Mouse (Mus musculus) forebrain, embryonic 12.5 days (tissue): ENCODE measurements around the gene Mttp. TPM values are rescaled to one million over a fixed set of nuclear protein-coding genes. Genes with fewer than 3 reads are reported as not detected.

ENCODE experiments used
- ATAC-seq: fragments of 200-750 bp; cut with Nextera tagmentation; 2 replicates; pipeline ENCODE4 v1.8.0; 2017; ENCODE audit warnings: moderate TSS enrichment; ENCODE audit not compliant: low FRiP score
- H3K27ac ChIP-seq: fragments of 300-500 bp; sonication (generic); 2 replicates; pipeline ENCODE4 v1.5.1; 2016; ENCODE audit warnings: mild to moderate bottlenecking
- H3K27me3 ChIP-seq: fragments of 300-500 bp; sonication (generic); 2 replicates; pipeline ENCODE4 v1.6.1; 2016; ENCODE audit warnings: mild to moderate bottlenecking
- H3K36me3 ChIP-seq: fragments of 300-500 bp; sonication (generic); replicated peaks from 2 replicates; pipeline ENCODE4 v1.6.1; 2016; ENCODE audit warnings: mild to moderate bottlenecking
- H3K4me1 ChIP-seq: fragments of 300-500 bp; sonication (generic); 2 replicates; pipeline ENCODE4 v1.6.1; 2016
- H3K4me2 ChIP-seq: fragments of 300-500 bp; sonication (generic); 2 replicates; pipeline ENCODE4 v1.6.1; 2016; ENCODE audit warnings: mild to moderate bottlenecking, moderate library complexity
- H3K4me3 ChIP-seq: fragments of 300-500 bp; sonication (generic); replicated peaks from 2 replicates; pipeline ENCODE4 v1.5.1; 2016; ENCODE audit warnings: mild to moderate bottlenecking
- H3K9ac ChIP-seq: fragments of 300-500 bp; sonication (generic); 2 replicates; pipeline ENCODE4 v1.6.1; 2016; ENCODE audit warnings: mild to moderate bottlenecking
- H3K9me3 ChIP-seq: fragments of 300-500 bp; sonication (generic); 2 replicates; pipeline ENCODE4 v1.6.1; 2016
- WGBS: fragments of 180-500 bp; shearing (Covaris S2); methylation state at CpG from one replicate; pipeline ENCODE4 v1.1.7; 2016; 5-methylcytosine and 5-hydroxymethylcytosine counted together
- polyA plus RNA-seq: library from polyadenylated mRNA; unstranded; fragments of >200 nt; fragmentation: Nextera tagmentation; extraction: Ambion mirVana; gene quantifications from 2 replicates; pipeline ENCODE4 v1.2.1, GENCODE M21; 2016

Mttp gene
- polyA plus RNA-seq, 1 experiment from 2014 or later: 14.1 TPM

GRCm38 (mm10) chr3:138071476-138072073, 73.2 kb downstream of the Mttp start:
- 83% methylated on average over 10 of the region's 10 CpGs for WGBS
- Histone ChIP-seq H3K9me3 (no peaks in the 10 kb centered on the region), H3K4me1 (peaks cover 7% of the 10 kb centered on the region), H3K9ac (no peak overlapping the region), H3K4me3 (no peak overlapping the region), H3K4me2 (no peak overlapping the region), H3K27me3 (0 out of 2 replicates have a peak, but pooled peaks cover 9% of the 10 kb centered on the region), H3K36me3 (no peaks in the 10 kb centered on the region), H3K27ac (no peak overlapping the region)
- ATAC-seq: no peak

GRCm38 (mm10) chr3:138071004-138071403, 73.8 kb downstream of the Mttp start:
- no peak overlapping the region for H3K9ac ChIP-seq
- H3K27ac ChIP-seq: no peak overlapping the region
- 0 out of 2 replicates have a peak, but pooled peaks cover 9% of the 10 kb centered on the region for H3K27me3 ChIP-seq
- H3K36me3 ChIP-seq: no peaks in the 10 kb centered on the region
- H3K4me2 ChIP-seq: no peak overlapping the region
- WGBS: 17% methylated on average over 1 of the region's 1 CpGs
- ATAC-seq: no peak
- peaks cover 12% of the 10 kb centered on the region for H3K4me1 ChIP-seq
- no peak overlapping the region for H3K4me3 ChIP-seq
- no peaks in the 10 kb centered on the region for H3K9me3 ChIP-seq

GRCm38 (mm10) chr3:138069756-138070511, 74.8 kb downstream of the Mttp start:
- no peak for ATAC-seq
- WGBS: 83% methylated on average over 18 of the region's 18 CpGs
- no peak overlapping the region for H3K27ac ChIP-seq
- H3K4me1 ChIP-seq: peaks cover 15% of the 10 kb centered on the region
- no peak overlapping the region for H3K4me2 ChIP-seq
- H3K27me3 ChIP-seq: 0 out of 2 replicates have a peak, but pooled peaks cover 9% of the 10 kb centered on the region
- no peaks in the 10 kb centered on the region for H3K9me3 ChIP-seq
- no peaks in the 10 kb centered on the region for H3K36me3 ChIP-seq
- no peak overlapping the region for H3K4me3 ChIP-seq
- no peak overlapping the region for H3K9ac ChIP-seq

- H3K27ac ChIP-seq: no peak overlapping the region
Observed at GRCm38 (mm10) chr3:138068103-138068502, 76.7 kb downstream of the Mttp start.

GRCm38 (mm10) chr3:138067288-138067687, 77.5 kb downstream of the Mttp start, which contains the start of gene Gm5105:
Gm5105 (minus strand) TSS chr3:138067388.
- H3K27me3 ChIP-seq: 0 out of 2 replicates have a peak, but pooled peaks cover 9% of the 10 kb centered on the region
- no peak for ATAC-seq
- no peak within 1 kb of the TSS for H3K4me2 ChIP-seq
- 96% methylated on average over 12 of the region's 12 CpGs for WGBS
- no peak within 1 kb of the TSS for H3K9ac ChIP-seq
- H3K36me3 ChIP-seq: no peaks in the 10 kb centered on the region
- H3K27ac ChIP-seq: no peak within 1 kb of the TSS
- no peak within 1 kb of the TSS for H3K4me3 ChIP-seq
- no peaks in the 10 kb centered on the region for H3K9me3 ChIP-seq
- H3K4me1 ChIP-seq: peaks cover 20% of the 10 kb centered on the region

More at GRCm38 (mm10) chr3:138068103-138068502, 76.7 kb downstream of the Mttp start:
- no peak for ATAC-seq
- no peaks in the 10 kb centered on the region for H3K9me3 ChIP-seq
- H3K9ac ChIP-seq: no peak overlapping the region
- H3K36me3 ChIP-seq: no peaks in the 10 kb centered on the region
- no peak overlapping the region for H3K4me3 ChIP-seq
- 0 out of 2 replicates have a peak, but pooled peaks cover 9% of the 10 kb centered on the region for H3K27me3 ChIP-seq
- peaks cover 20% of the 10 kb centered on the region for H3K4me1 ChIP-seq
- 94% methylated on average over 12 of the region's 12 CpGs for WGBS
- no peak overlapping the region for H3K4me2 ChIP-seq

- Histone ChIP-seq H3K27me3 (0 out of 2 replicates have a peak, but pooled peaks cover 9% of the 10 kb centered on the region), H3K36me3 (no peaks in the 10 kb centered on the region), H3K4me2 (no peak overlapping the region), H3K27ac (no peak overlapping the region), H3K4me1 (peaks cover 20% of the 10 kb centered on the region), H3K4me3 (no peak overlapping the region), H3K9me3 (no peaks in the 10 kb centered on the region), H3K9ac (no peak overlapping the region)
- WGBS: 78% methylated on average over 20 of the region's 20 CpGs
- ATAC-seq: 0 out of 2 replicates have a peak, but pooled peaks have one; percentile 51
Observed at GRCm38 (mm10) chr3:138066348-138066856, 78.4 kb downstream of the Mttp start.

- no peak overlapping the region for H3K4me2 ChIP-seq
- no peak overlapping the region for H3K9ac ChIP-seq
- H3K27me3 ChIP-seq: 0 out of 2 replicates have a peak, but pooled peaks cover 9% of the 10 kb centered on the region
- no peak overlapping the region for H3K27ac ChIP-seq
- no peak for ATAC-seq
- no peak overlapping the region for H3K4me3 ChIP-seq
- WGBS: 87% methylated on average over 16 of the region's 16 CpGs
- no peaks in the 10 kb centered on the region for H3K9me3 ChIP-seq
- no peaks in the 10 kb centered on the region for H3K36me3 ChIP-seq
- H3K4me1 ChIP-seq: peaks cover 20% of the 10 kb centered on the region
Observed at GRCm38 (mm10) chr3:138065930-138066329, 78.8 kb downstream of the Mttp start.

GRCm38 (mm10) chr3:138064732-138065645, 79.8 kb downstream of the Mttp start, which contains the start of gene 1110002E22Rik:
1110002E22Rik (plus strand) TSS chr3:138065052.
- 80% methylated on average over 33 of the region's 33 CpGs for WGBS
- H3K27ac ChIP-seq: no peak within 1 kb of the TSS

GRCm38 (mm10) chr3:138063731-138064329, 80.9 kb downstream of the Mttp start:
- 73% methylated on average over 14 of the region's 14 CpGs for whole genome bisulfite sequencing
- no peaks in the 10 kb centered on the region for H3K36me3 ChIP-seq
- H3K4me1 ChIP-seq: peaks cover 17% of the 10 kb centered on the region
- no peak overlapping the region for H3K9ac ChIP-seq
- 0 out of 2 replicates have a peak, but pooled peaks cover 3% of the 10 kb centered on the region for H3K27me3 ChIP-seq
- no peaks in the 10 kb centered on the region for H3K9me3 ChIP-seq
- H3K27ac ChIP-seq: no peak overlapping the region
- no peak overlapping the region for H3K4me2 ChIP-seq
- no peak overlapping the region for H3K4me3 ChIP-seq
- no peak for ATAC-seq

More at GRCm38 (mm10) chr3:138064732-138065645, 79.8 kb downstream of the Mttp start, which contains the start of gene 1110002E22Rik:
- H3K4me3 ChIP-seq: no peak within 1 kb of the TSS
- 0 out of 2 replicates have a peak, but pooled peaks cover 8% of the 10 kb centered on the region for H3K27me3 ChIP-seq
- no peak within 1 kb of the TSS for H3K4me2 ChIP-seq
- no peaks in the 10 kb centered on the region for H3K9me3 ChIP-seq
- no peak within 1 kb of the TSS for H3K9ac ChIP-seq
- peaks cover 17% of the 10 kb centered on the region for H3K4me1 ChIP-seq
- no peak for ATAC-seq
- H3K36me3 ChIP-seq: no peaks in the 10 kb centered on the region

- WGBS: 93% methylated on average over 4 of the region's 4 CpGs
Observed at GRCm38 (mm10) chr3:138062673-138063072, 82.1 kb downstream of the Mttp start.

GRCm38 (mm10) chr3:138061205-138061911, 83.4 kb downstream of the Mttp start:
- Histone ChIP-seq H3K36me3 (no peaks in the 10 kb centered on the region), H3K4me1 (peaks cover 16% of the 10 kb centered on the region), H3K4me2 (no peak overlapping the region), H3K27ac (no peak overlapping the region), H3K9me3 (no peaks in the 10 kb centered on the region), H3K9ac (no peak overlapping the region), H3K27me3 (no peaks in the 10 kb centered on the region), H3K4me3 (no peak overlapping the region)
- ATAC-seq: no peak
- WGBS: 90% methylated on average over 9 of the region's 9 CpGs

More at GRCm38 (mm10) chr3:138062673-138063072, 82.1 kb downstream of the Mttp start:
- no peaks in the 10 kb centered on the region for H3K27me3 ChIP-seq
- H3K4me3 ChIP-seq: no peak overlapping the region
- no peak overlapping the region for H3K27ac ChIP-seq
- no peak for ATAC-seq
- no peaks in the 10 kb centered on the region for H3K36me3 ChIP-seq
- H3K9me3 ChIP-seq: no peaks in the 10 kb centered on the region
- no peak overlapping the region for H3K4me2 ChIP-seq
- H3K9ac ChIP-seq: no peak overlapping the region
- H3K4me1 ChIP-seq: peaks cover 17% of the 10 kb centered on the region
